Mouse (Mus musculus): ENCODE measurements around the gene Trrap. TPM values are rescaled to one million over a fixed set of nuclear protein-coding genes. Genes with fewer than 3 reads are reported as not detected.

The Trrap gene
- polyA plus RNA-seq, 2 experiments, result 11.7 to 20.4 TPM

- peak; percentile 89 for ATAC-seq (ENCODE audit: insufficient read depth)
Observed at GRCm38 (mm10) chr5:144767911-144768841, 644 bp downstream of the Trrap start.

DNA sequence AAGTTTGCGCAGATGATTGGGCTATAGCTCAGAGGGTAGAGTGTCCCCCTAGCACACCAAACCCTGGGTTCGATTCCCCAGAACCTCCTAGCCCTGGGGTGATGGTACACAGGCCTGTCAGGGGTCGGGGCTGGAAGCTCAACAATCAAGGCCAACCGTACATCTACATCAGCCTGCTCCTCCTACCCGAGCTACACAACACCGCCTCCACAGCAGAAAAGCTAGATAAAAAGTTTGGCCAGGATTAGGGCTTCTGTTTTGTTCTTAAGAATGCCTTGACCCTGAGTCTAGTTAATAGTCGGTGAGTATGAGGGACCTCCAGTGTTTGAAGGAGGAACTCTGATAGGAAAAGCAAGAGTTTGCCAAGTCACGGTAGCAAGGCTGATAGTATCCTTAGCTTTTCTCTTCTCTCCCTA, 1.5 kb downstream of the Trrap start:
- DNase-seq (ENCODE audit: low read depth in 3 of 3, low spot score in 3 of 3) (no peak), ATAC-seq (ENCODE audit: insufficient read depth) (peak; percentile 3; the same call in 1 of the 2 replicates)
- 9% methylated on average over 8 of the region's 8 CpGs for whole genome bisulfite sequencing (ENCODE audit: insufficient replicate concordance)
- Histone ChIP-seq H3K27me3 (ENCODE audit: control insufficient read depth, insufficient read depth, low read length) (no peaks in the 10 kb centered on the region), H3K4me1 (replicated peaks; ENCODE audit: control insufficient read depth in 2 of 2, insufficient read depth in 2 of 2, low read length in 1 of 2) (peaks cover 5 to 15% of the 10 kb centered on the region in 2 experiments; a peak in 3 of 4 replicates), H3K27ac (peak overlapping the region; percentile 32), H3K4me3 (ENCODE audit: insufficient read depth in 1 of 2, low read depth in 2 of 2, low read length in 2 of 2) (peak overlapping the region; percentile 65 to 94), H3K9ac (replicated peaks) (peak overlapping the region; percentile 93), H3K4me2 (ENCODE audit: low read depth) (peak overlapping the region; percentile 80), H3K9me3 (ENCODE audit: control insufficient read depth, low read length) (no peaks in the 10 kb centered on the region), H3K36me3 (replicated peaks; ENCODE audit: control insufficient read depth, insufficient read depth, low read depth) (peaks cover 2% of the 10 kb centered on the region; the same call in 1 of the 2 replicates)
- no peak for TF ChIP-seq EP300 (IDR thresholded peaks at IDR 0.05; ENCODE audit: low read depth)
- no peak for TF ChIP-seq CTCF (IDR thresholded peaks at IDR 0.05; ENCODE audit: low read depth)

More at GRCm38 (mm10) chr5:144767911-144768841, 644 bp downstream of the Trrap start:
- peak overlapping the region; percentile 65 to 94 for H3K4me3 ChIP-seq (ENCODE audit: insufficient read depth in 1 of 2, low read depth in 2 of 2, low read length in 2 of 2)
- H3K27ac ChIP-seq, result peak overlapping the region; percentile 46
- H3K27me3 ChIP-seq (ENCODE audit: control insufficient read depth, insufficient read depth, low read length), result no peaks in the 10 kb centered on the region
- H3K9me3 ChIP-seq (ENCODE audit: control insufficient read depth, low read length), result no peaks in the 10 kb centered on the region
- H3K9ac ChIP-seq (replicated peaks), result peak overlapping the region; percentile 93
- H3K36me3 ChIP-seq (replicated peaks; ENCODE audit: control insufficient read depth, insufficient read depth, low read depth), result peaks cover 2% of the 10 kb centered on the region; the same call in 1 of the 2 replicates
- peaks cover 5 to 15% of the 10 kb centered on the region in 2 experiments; a peak in 3 of 4 replicates for H3K4me1 ChIP-seq (replicated peaks; ENCODE audit: control insufficient read depth in 2 of 2, insufficient read depth in 2 of 2, low read length in 1 of 2)
- TF ChIP-seq EP300 (IDR thresholded peaks at IDR 0.05; ENCODE audit: low read depth) (no peak), CTCF (IDR thresholded peaks at IDR 0.05; ENCODE audit: low read depth) (peak; percentile 84)
- peak overlapping the region; percentile 80 for H3K4me2 ChIP-seq (ENCODE audit: low read depth)
- WGBS (ENCODE audit: insufficient replicate concordance), result under 1% methylated on average over 86 of the region's 92 CpGs
- peak; percentile 69 to 73 (median 72) for DNase-seq (ENCODE audit: low read depth in 3 of 3, low spot score in 3 of 3)

GRCm38 (mm10) chr5:144773231-144773630, 5.7 kb downstream of the Trrap start:
- H3K4me3 ChIP-seq (ENCODE audit: insufficient read depth in 1 of 2, low read depth in 2 of 2, low read length in 2 of 2), result no peak overlapping the region
- H3K36me3 ChIP-seq (replicated peaks; ENCODE audit: control insufficient read depth, insufficient read depth, low read depth), result peaks cover 6% of the 10 kb centered on the region
- H3K9me3 ChIP-seq (ENCODE audit: control insufficient read depth, low read length), result no peaks in the 10 kb centered on the region
- WGBS (ENCODE audit: insufficient replicate concordance), result 78% methylated on average over 6 of the region's 6 CpGs
- H3K4me2 ChIP-seq (ENCODE audit: low read depth), result no peak overlapping the region
- DNase-seq (ENCODE audit: low read depth in 3 of 3, low spot score in 3 of 3) (no peak), ATAC-seq (ENCODE audit: insufficient read depth) (no peak)
- no peak overlapping the region for H3K9ac ChIP-seq (replicated peaks)
- TF ChIP-seq EP300 (IDR thresholded peaks at IDR 0.05; ENCODE audit: low read depth) (no peak), CTCF (IDR thresholded peaks at IDR 0.05; ENCODE audit: low read depth) (peak; percentile 24; the same call in 1 of the 2 replicates)
- H3K27ac ChIP-seq, result no peak overlapping the region
- H3K4me1 ChIP-seq (replicated peaks; ENCODE audit: control insufficient read depth in 2 of 2, insufficient read depth in 2 of 2, low read length in 1 of 2), result peaks cover 5 to 15% of the 10 kb centered on the region in 2 experiments; a peak in 3 of 4 replicates
- H3K27me3 ChIP-seq (ENCODE audit: control insufficient read depth, insufficient read depth, low read length), result no peaks in the 10 kb centered on the region

DNA sequence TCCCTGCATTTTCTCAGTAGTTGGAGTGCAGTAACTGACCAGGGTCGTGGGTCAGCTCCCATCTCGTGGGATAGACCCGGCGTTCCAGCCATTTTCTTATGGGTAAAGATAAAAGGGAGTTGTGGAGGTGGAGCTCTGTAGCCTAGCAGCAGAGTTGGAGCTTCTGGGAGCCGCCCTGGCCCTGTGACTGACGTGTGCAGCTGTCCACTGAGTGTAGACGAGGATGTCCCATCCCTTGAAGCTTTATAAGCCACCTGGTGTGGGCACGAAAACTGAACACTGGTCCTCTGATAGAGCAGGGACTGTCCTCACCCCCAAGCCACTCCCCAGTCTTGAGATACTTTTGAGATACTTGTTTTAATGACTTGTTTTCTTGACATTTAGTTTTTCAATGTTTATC, 13.1 kb downstream of the Trrap start:
- H3K9me3 ChIP-seq (ENCODE audit: control insufficient read depth, low read length), result no peaks in the 10 kb centered on the region
- DNase-seq (ENCODE audit: low read depth in 3 of 3, low spot score in 3 of 3) (no peak), ATAC-seq (ENCODE audit: insufficient read depth) (no peak)
- H3K4me3 ChIP-seq (ENCODE audit: insufficient read depth in 1 of 2, low read depth in 2 of 2, low read length in 2 of 2), result no peak overlapping the region
- H3K27me3 ChIP-seq (ENCODE audit: control insufficient read depth, insufficient read depth, low read length), result no peaks in the 10 kb centered on the region
- H3K9ac ChIP-seq (replicated peaks), result no peak overlapping the region
- no peak for TF ChIP-seq EP300 (IDR thresholded peaks at IDR 0.05; ENCODE audit: low read depth)
- no peak for TF ChIP-seq CTCF (IDR thresholded peaks at IDR 0.05; ENCODE audit: low read depth)
- 71% methylated on average over 8 of the region's 8 CpGs for WGBS (ENCODE audit: insufficient replicate concordance)
- H3K4me2 ChIP-seq (ENCODE audit: low read depth), result no peak overlapping the region
- no peaks in the 10 kb centered on the region for H3K4me1 ChIP-seq (replicated peaks; ENCODE audit: control insufficient read depth in 2 of 2, insufficient read depth in 2 of 2, low read length in 1 of 2)
- peaks cover 23% of the 10 kb centered on the region for H3K36me3 ChIP-seq (replicated peaks; ENCODE audit: control insufficient read depth, insufficient read depth, low read depth)
- no peak overlapping the region for H3K27ac ChIP-seq

DNA sequence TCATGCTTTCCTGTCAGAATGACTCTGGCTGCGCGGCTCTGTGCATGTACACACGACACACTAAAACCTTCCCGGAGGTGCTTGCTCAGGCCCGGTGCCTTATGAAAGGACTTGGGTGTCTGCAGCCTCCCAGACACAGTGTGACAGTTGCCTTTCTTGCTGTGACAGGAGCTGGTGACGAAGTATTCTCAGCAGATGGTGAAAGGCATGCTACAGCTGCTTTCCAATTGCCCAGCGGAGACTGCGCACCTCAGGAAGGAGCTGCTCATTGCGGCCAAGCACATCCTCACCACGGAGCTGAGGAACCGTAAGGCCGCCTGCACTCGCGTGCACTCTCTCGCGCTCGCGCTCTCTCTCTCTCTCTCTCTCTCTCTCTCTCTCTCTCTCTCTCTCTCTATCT, 18.9 kb downstream of the Trrap start:
- ATAC-seq (ENCODE audit: insufficient read depth), result no peak
- Histone ChIP-seq H3K27me3 (ENCODE audit: control insufficient read depth, insufficient read depth, low read length) (no peaks in the 10 kb centered on the region), H3K4me3 (ENCODE audit: insufficient read depth in 1 of 2, low read depth in 2 of 2, low read length in 2 of 2) (no peak overlapping the region), H3K9ac (replicated peaks) (no peak overlapping the region), H3K4me2 (ENCODE audit: low read depth) (no peak overlapping the region), H3K36me3 (replicated peaks; ENCODE audit: control insufficient read depth, insufficient read depth, low read depth) (peaks cover 38% of the 10 kb centered on the region), H3K4me1 (replicated peaks; ENCODE audit: control insufficient read depth in 2 of 2, insufficient read depth in 2 of 2, low read length in 1 of 2) (no peaks in the 10 kb centered on the region), H3K27ac (no peak overlapping the region), H3K9me3 (ENCODE audit: control insufficient read depth, low read length) (no peaks in the 10 kb centered on the region)
- DNase-seq (ENCODE audit: low read depth in 3 of 3, low spot score in 3 of 3), result no peak
- WGBS (ENCODE audit: insufficient replicate concordance), result 95% methylated on average over 18 of the region's 18 CpGs
- no peak for TF ChIP-seq CTCF (IDR thresholded peaks at IDR 0.05; ENCODE audit: low read depth)
- TF ChIP-seq EP300 (IDR thresholded peaks at IDR 0.05; ENCODE audit: low read depth), result no peak
